14 mouse cellular contexts compared by ENCODE assay signal in the genomic region with DNA sequence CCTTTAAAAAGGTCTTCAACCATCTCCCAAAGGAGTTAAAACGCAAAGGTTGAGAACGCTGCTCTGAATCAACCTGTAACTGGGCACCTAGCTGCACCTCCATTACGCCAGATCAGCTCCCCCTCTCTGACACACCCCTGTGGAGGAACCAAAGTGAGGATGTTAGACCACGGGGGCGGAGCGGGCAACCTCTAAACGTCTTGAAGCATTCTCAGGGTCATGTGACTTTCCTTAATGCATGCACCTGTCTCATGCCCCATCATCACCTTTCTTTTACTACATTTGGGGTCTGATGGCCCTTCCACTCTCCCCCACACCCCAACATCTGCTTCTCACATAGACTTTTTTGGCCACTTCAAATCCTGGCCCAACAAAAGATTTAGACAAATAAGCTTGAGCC.
DNase-seq lines count a peak whose midpoint lies in the region; ATAC-seq and TF ChIP-seq lines count a peak whose summit lies in the region.
"Had no signal": no experiment of that assay in that cellular context is flagged by ENCODE, and none has a peak within 500 bp of the region (broad histone marks: within the 10 kb centered on the region; RNA-seq: fewer than 3 reads in every experiment).

No protein-coding gene starts in this region.

- H3K9ac ChIP-seq in heart, adult 2 months (ENCODE audit: low read depth, low read length), result no peak overlapping the region
- peak overlapping the region; percentile 43; the same call in 1 of the 2 replicates for H3K9ac ChIP-seq in liver, postnatal 0 days (replicated peaks)
- H3K9ac ChIP-seq: embryonic facial prominence, embryonic 15.5 days had no signal

- H3K4me1 ChIP-seq in heart, adult 2 months (ENCODE audit: control insufficient read depth, insufficient read depth, low read length), result peaks cover 4% of the 10 kb centered on the region
- peaks cover 24% of the 10 kb centered on the region for H3K4me1 ChIP-seq in thymus, adult 2 months (replicated peaks; ENCODE audit: control insufficient read depth, insufficient read depth, low read length)
- peaks cover 68% of the 10 kb centered on the region for H3K4me1 ChIP-seq in liver, postnatal 0 days (ENCODE audit: insufficient read depth)

- no peak for TF ChIP-seq EP300 in heart, adult 2 months (IDR thresholded peaks at IDR 0.05; ENCODE audit: insufficient read depth, low read depth, low read length)
- no peak for TF ChIP-seq EP300 in liver, postnatal 0 days (IDR thresholded peaks at IDR 0.05; ENCODE audit: low read depth)

- no peak for TF ChIP-seq CTCF in heart, adult 2 months (IDR thresholded peaks at IDR 0.05)
- TF ChIP-seq CTCF in thymus, adult 2 months (IDR thresholded peaks at IDR 0.05; ENCODE audit: borderline replicate concordance, control insufficient read depth, extremely low read depth, insufficient read depth, low read length, poor library complexity), result no peak
- no peak for TF ChIP-seq CTCF in liver, postnatal 0 days (IDR thresholded peaks at IDR 0.05; ENCODE audit: low read depth)

- no peaks in the 10 kb centered on the region for H3K27me3 ChIP-seq in heart, adult 2 months (ENCODE audit: control insufficient read depth, insufficient read depth, low read length)
- no peaks in the 10 kb centered on the region for H3K27me3 ChIP-seq in thymus, adult 2 months (ENCODE audit: control insufficient read depth, insufficient read depth, low read length)
- no peaks in the 10 kb centered on the region for H3K27me3 ChIP-seq in liver, postnatal 0 days (ENCODE audit: insufficient read depth, low read length)
- H3K27me3 ChIP-seq: embryonic facial prominence, embryonic 15.5 days had no signal

- 55% methylated on average over 7 of the region's 7 CpGs for WGBS in heart, adult 2 months
- WGBS in thymus, adult 2 months, result 16% methylated on average over 7 of the region's 7 CpGs
- 22% methylated on average over 7 of the region's 7 CpGs for WGBS in liver, postnatal 0 days (ENCODE audit: insufficient replicate concordance)

- intact Hi-C loops in heart, adult 2 months (cut with DNase I), result no loop called here

- H3K4me3 ChIP-seq in heart, adult 2 months, result no peak overlapping the region
- no peak overlapping the region for H3K4me3 ChIP-seq in thymus, adult 2 months (ENCODE audit: control insufficient read depth, insufficient read depth, low read length)
- peak overlapping the region; percentile 17; the same call in 1 of the 2 replicates for H3K4me3 ChIP-seq in liver, postnatal 0 days (ENCODE audit: low read depth, low read length)
- H3K4me3 ChIP-seq: embryonic facial prominence, embryonic 15.5 days; hindbrain, embryonic 10.5 days; myocyte had no signal

- no peak for ATAC-seq in liver, postnatal 0 days

- no peak for TF ChIP-seq POLR2A in heart, adult 2 months (IDR thresholded peaks at IDR 0.05; ENCODE audit: insufficient read depth, low read depth, low read length)
- TF ChIP-seq POLR2A in thymus, adult 2 months (IDR thresholded peaks at IDR 0.05; ENCODE audit: control insufficient read depth, extremely low read depth, insufficient read depth, low read length, poor library complexity), result no peak

- H3K27ac ChIP-seq in heart, adult 2 months, result peak overlapping the region; percentile 33
- H3K27ac ChIP-seq in thymus, adult 2 months (ENCODE audit: control insufficient read depth, insufficient read depth, low read length), result no peak overlapping the region
- H3K27ac ChIP-seq in liver, postnatal 0 days (ENCODE audit: low read depth), result peak overlapping the region; percentile 86
- H3K27ac ChIP-seq: embryonic facial prominence, embryonic 15.5 days; hindbrain, embryonic 10.5 days; kidney, postnatal 0 days; macrophage had no signal

- DNase-seq in heart, adult 2 months, result no peak
- DNase-seq in heart, adult 8-10 months (ENCODE audit: low spot score), result no peak
- DNase-seq in thymus, adult 2 months, result peak; percentile 46
- no peak for DNase-seq in thymus, adult 18-20 months
- DNase-seq in liver, postnatal 0 days, result peak; percentile 34
- no peak for DNase-seq in right cerebral cortex, postnatal 25 days
- no peak for DNase-seq in ovary, postnatal 36 days (ENCODE audit: low spot score)
- no peak for DNase-seq in right cerebral cortex, postnatal 10 days (ENCODE audit: low spot score in 2 of 2)
- DNase-seq: cerebellum, adult 11-12 months had no signal

- no peaks in the 10 kb centered on the region for H3K9me3 ChIP-seq in liver, postnatal 0 days (ENCODE audit: low read length)
- H3K9me3 ChIP-seq: embryonic facial prominence, embryonic 15.5 days; hindbrain, embryonic 10.5 days had no signal

- H3K36me3 ChIP-seq in heart, adult 2 months (ENCODE audit: control insufficient read depth, insufficient read depth, low read length), result no peaks in the 10 kb centered on the region
- H3K36me3 ChIP-seq in thymus, adult 2 months (ENCODE audit: control insufficient read depth, insufficient read depth, low read length), result no peaks in the 10 kb centered on the region
- no peaks in the 10 kb centered on the region for H3K36me3 ChIP-seq in liver, postnatal 0 days (replicated peaks; ENCODE audit: insufficient read depth, low read length)
- H3K36me3 ChIP-seq: embryonic facial prominence, embryonic 15.5 days; hindbrain, embryonic 10.5 days had no signal

- no peaks in the 10 kb centered on the region for H3K79me2 ChIP-seq in heart, adult 2 months (replicated peaks; ENCODE audit: control insufficient read depth, insufficient read depth, low read length)

- peak overlapping the region; percentile 70 for H3K4me2 ChIP-seq in liver, postnatal 0 days (ENCODE audit: low read depth, low read length)
- H3K4me2 ChIP-seq: embryonic facial prominence, embryonic 15.5 days had no signal

Comparison
In these comparisons a context has a peak if more than half of its experiments do, and no peak if none do; other contexts are left out.
1. DNase-seq: peak in thymus, adult 2 months (single experiment) and liver, postnatal 0 days (single experiment); none in heart, adult 2 months (0 of 2), heart, adult 8-10 months (single experiment), thymus, adult 18-20 months (0 of 2), right cerebral cortex, postnatal 25 days (single experiment), ovary, postnatal 36 days (single experiment) and right cerebral cortex, postnatal 10 days (0 of 2).